Mouse (Mus musculus) lung, adult 18-20 months (tissue): ENCODE measurements around the gene Rin2.
A peak's percentile ranks its signal among the peaks of the same experiment; 100 is the strongest.

Source experiments
- DNase-seq, 2 experiments: peaks; one replicate each; pipeline ENCODE4 v3.0.0; 2022; ENCODE audit warnings: mixed read lengths in 2 of 2

Gene Rin2

DNA sequence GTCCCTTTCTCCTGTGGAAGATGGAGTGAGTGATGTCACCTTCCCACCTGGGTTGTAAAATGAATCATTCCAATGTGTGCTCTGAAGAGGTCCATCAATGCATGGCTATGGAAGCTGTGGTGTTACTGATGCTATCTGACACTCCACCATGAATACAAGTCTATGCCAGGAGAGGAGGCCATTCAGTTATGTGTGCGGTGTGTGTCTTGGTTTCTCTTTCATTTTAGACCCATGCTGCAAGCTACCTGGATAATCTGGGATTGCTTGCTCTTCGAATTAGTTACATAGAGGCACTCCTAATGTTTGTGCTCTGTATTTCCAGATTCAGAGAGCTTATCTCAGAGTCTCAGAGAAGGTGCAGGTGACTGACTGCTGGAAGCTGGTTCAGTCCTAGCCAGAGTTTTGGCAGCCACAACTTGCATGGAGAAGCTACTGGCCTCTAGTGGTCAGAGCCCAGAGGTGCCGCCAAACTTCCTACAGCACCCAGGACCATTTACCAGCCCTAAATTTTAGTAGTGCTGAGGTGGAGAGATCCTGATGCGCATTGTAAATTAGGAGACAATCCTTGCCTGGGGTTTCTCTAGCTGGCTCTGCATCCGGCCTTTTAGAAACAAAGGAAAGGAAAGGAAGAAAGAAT, 119.4 kb downstream of the Rin2 start:
- peak; percentile 63 to 73 for DNase-seq

DNA sequence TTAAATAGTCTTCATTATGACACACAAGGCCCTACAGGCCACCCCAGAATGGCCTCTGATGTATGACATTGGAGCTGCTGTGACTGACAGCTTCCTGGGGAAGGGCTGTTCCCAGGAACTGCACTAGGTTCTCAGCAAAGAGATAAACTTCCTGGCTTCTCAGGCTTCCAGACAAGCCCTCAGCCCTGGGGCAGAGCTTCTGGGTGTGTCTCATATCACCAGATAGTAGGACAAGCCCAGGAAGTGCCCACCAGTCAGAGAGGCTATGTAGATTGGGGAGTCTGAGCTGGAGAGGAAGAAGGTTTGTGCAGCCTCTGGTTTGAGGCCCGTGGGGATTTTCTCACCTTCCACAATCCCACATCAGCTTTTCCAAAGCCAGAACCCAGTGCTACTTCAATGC, 122.8 kb downstream of the Rin2 start:
- peak; percentile 71 to 86 for DNase-seq

DNA sequence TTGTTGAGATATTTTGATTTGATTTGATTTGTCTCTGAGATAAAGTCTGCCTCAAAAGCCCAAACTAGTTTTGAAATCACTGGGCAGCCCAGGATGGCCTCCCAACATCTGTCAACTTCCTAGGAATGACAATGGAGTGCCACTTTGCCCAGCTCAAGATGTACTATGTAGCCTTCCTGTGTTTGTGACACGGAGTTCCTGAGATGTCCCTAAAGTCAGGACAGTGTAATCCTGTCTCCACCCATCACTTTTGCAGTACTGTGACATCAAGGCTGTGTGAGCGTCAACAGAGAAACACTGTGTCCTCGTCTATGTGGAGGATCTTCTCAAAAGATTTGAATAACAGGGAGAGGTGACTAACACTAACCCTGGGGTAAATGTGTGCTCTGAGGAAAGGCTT, 123.9 kb downstream of the Rin2 start:
- peak; percentile 56 to 77 for DNase-seq

DNA sequence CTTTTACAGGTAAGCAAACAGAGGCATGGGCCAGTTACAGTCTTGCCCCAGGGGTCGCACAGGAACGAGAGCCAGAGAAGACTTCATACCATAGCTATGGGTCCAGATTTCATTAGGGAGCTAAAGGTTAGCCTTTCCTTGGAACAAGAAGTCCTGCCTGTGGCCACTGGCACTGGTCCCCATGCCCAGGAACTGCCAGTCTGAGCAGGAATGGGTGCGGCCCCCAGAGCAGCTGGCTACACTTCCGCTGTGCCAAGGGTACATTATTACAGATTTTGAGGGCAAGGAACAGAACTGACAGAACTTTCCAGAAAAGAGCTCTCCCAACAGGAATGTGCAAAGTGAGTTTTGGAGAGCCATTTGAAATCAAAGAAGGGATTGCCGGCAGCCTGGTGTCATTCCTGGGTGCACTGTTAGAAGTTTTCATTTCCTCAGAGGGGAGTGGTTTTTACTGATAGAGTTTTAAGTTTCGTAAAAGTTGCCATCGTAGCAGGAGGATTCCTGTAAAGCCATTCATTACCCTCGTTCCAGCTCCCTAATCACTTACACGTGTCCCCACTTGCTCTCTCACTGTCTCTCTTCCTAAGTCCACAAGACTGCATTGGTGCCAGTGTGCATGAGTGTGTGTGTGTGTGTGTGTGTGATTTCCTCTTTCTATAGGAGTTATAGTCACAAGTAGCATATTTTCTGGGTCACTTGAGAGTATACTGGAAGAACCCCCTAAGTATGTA, 126.5 kb downstream of the Rin2 start:
- peak; percentile 66 to 79 for DNase-seq

DNA sequence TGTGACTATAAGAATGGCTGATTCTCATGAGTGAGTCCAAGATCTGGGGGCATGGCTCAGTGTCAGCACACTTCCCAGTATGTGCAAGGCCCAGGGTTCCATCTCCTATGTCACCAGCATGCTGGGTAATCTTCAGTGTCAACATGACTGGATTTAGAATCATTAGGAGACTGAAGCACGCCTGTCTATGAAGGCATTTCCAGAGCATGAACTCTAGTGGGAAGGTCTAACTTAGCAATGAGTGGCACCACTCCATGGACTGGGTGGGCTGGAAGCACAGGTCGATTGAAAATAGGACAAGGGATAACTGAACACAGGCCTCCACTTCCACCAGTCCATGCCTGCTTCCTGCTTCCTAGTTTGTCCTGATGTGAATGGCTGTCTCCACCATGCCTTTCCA, 127.6 kb downstream of the Rin2 start:
- no peak for DNase-seq

DNA sequence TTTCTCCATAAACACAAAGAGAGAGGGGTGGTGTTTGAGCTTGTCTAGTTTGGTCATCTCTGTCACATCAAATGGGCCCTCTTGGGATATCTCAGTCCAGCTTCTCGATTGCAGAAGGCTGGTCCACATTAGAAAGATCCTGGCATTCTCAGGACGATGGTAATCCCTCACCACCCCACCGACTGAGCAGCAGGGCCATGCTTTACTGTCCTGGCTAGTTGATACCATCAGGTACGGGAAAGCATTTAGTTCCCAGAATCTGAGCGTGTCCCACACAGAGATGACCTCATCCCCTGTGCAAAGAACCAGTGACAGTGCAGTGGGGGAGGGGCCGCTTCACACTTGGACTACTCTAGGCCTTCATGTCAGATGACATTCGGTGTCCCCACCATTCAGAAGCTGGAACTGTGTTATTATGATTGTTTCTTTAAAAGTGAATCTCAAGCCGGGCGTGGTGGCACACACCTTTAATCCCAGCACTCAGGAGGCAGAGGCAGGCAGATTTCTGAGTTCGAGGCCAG, 128.9 kb downstream of the Rin2 start:
- DNase-seq, result peak in 1 of 2 experiments; percentile 55

DNA sequence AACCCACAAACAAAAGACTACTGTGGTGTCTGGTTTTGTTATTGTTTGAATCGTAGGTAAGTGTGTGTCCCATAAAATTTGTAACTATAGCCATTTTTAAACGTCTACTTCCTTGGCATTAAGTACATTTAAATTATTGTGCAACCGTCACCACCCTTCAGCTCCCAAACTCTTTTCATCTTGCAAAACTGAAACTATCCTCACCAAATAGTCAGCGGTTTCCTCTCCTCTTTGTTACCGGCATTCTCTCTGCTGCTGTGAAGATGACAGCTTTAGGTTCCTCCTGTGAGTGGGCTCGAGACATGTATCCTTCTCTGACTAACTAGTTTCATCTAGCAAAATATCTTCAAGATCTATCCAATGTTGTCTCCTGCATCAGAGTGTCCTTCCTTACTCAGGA, 129.5 kb downstream of the Rin2 start:
- no peak for DNase-seq

DNA sequence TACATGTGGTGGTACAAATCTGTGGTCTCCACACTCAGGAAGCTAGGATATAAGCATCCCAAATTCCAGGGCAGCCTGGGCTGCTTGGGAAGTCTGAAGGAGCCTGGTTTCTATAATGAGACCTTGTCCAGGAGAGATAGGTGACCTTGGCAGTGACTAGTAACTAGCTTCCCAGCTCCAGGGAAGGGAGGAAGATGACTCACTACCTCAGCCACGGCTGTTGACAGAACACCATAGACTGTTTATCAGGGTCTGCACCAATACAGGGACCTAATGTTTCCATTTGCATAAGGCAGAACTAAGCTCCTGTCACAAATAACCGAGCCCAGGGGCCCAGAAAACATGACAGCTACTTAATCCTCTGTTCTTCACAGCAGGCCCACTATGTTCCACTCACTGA, 132.3 kb downstream of the Rin2 start:
- no peak for DNase-seq

DNA sequence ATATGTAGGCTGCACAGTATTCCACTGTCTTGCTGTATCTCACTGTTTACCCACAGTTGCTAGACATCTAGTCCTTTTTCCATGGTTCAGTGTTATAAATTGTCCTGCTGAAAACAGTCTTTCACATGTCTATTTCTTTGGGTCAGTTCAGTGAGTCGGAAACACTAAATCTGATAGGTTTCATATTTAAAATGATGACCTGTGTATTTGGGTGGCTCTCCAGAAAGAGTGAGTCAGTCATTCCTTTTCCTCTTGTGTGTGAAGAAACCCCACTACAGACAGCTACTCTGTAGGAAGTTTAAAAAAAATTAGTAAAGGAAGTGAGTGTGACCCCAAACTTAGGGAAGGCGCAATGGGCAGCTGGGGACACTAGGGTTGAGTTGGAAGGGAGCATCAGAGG, 133.2 kb downstream of the Rin2 start:
- DNase-seq, result no peak

DNA sequence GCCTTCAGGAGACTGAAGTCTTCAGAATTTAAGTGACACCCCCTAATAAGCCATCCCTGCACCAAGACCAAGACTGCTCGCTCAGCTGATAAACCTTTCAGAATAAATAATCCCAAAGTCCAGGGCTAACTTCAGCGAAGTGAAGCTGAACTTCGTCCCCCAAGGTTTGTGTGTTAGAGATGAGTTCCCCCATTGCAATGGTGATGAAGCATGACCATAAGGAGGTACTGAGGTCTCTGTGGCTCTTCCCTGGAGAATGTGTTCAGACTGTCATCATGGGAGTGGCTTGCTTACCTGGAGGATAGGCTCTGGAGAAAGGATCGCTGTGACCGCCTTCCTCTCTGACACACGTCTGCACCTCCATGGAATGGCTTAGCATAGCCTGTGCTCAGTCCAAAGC, 133.7 kb downstream of the Rin2 start:
- no peak for DNase-seq

DNA sequence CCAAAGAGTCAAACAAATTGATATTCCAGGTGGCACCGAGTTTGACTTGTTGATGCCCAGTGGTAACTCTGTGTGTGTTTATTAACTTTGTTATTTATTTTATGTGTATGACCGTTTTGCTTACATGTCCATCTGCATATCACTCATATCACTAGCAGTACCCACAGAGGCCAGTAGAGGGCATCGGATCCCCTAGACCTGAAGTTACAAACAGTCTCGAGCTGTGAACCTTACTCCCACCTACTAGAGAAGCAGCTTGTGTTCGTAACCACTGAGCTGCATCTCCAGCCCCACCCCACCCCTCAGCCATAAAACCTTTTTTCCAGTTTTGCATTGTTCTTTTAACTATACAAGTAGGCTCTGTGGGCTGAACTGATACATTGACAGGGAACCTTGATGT, 135.7 kb downstream of the Rin2 start:
- peak in 1 of 2 experiments; percentile 34 for DNase-seq

DNA sequence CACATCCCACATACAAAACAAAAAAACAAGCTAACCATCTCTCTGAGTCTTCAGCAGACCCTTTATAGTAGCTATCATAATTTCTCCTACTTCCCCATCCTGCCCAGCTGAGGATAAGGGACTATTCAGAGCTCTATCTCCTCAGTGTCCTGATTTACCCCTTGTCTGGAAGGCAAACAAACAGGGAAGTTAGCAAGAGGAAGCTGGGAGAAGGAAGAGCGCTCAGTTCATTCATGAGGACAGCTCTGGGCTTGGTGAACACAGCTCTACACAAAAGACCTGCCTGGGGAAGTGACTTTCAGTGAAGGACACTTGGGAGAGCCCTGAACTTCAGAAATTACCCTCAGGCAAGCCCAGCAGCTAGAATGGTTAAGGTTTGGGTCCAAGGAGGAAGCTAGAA, 137.8 kb downstream of the Rin2 start:
- DNase-seq, result no peak

DNA sequence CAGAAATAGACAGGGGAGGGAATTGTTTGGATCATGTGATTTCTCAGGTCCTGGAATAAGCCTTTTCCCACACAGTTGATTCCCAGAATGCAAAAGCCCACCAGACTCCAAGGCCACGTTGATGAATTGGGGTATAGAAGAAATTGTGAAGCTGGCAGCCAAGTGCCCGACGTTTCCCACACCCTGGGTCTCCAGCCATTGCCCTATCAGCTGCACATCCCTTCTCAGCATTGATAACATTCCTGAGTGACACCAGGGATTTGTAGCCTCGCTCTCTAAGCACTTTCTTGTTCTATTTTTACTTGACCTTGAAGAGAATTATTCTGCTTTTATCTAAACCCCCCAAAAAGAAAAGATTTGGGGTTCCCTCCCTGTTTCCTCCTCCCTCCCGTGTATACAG, 142.2 kb downstream of the Rin2 start:
- no peak for DNase-seq

DNA sequence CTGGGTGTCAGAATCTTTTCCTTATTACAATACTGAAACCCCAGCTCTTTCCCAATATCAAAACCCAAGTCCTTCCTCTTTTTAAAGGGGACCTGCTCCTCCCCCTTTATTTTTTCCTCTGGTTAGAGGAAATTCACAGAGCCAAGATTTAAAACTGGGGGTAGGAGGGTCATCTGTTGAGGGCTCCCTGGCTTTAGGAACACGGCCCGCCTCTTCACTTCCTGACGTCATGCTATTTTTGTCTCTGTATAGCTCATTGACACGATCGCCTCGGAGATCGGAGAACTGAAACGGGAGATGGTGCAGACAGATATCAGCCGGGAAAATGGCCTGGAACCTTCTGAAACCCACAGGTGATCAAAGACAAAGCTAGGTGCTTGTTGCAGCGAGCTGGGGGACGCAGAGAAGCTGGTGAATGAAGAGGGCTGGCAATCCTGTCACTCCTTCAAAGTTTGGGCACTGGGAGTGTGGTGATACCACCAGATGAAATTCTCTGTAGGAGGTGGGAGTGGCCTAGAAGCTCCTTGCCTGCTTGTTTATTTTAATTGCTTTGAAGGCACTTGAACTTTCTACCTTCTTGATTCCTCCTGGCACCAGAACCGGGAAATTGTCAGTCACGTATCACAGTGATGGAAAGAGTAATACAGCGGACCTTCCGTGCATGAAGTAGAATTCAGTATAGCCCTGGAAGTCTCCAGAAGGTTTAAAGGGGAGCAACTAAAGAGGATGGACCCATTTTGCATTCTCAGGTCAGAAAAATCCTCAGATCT, 147.2 kb downstream of the Rin2 start:
- DNase-seq, result peak; percentile 62 to 64

DNA sequence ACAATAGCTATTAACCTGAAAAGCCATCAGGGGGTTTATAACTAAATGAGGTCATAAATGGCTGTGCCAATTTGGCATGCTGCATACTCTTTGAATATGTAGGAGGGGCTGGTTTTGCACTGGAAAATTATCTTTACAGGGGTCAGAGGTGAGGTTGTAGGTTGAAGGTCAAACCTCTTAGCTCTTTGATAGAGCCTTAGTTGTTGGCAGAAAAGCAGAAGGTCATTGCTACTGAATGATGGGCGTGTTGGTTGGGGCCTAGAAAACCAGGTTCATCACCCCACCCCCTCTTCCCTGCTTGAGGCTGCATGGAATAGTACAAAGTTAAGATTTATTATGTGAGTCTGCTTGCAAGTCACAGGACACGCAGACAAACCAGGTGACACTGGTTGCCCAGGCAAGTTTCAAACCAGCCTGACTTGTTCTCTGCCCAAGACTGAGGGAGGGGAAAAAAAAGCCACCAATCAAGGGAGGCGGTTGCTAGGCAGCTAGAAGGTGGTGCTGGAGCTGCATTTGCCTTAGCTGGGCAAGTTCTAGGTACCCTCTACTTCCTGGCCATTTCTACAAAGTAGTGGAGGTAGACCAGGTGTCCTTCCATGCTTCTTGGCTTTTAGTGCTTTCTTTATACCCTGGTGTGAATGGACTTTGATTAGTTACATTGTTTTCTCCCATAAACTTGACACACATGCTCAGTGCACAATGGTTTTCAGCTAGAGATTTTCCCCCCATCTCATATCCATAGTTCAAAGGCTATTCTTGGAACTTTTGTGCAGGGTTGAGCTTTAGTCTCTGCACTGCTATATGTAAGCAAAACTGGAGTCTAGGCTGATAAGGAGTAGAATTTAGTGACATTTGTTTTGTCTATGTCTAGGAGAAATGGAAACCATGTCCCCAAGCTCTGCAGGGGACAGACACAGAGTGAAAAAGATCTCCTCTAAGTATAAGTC, 148.0 kb downstream of the Rin2 start:
- peak; percentile 62 to 83 for DNase-seq

DNA sequence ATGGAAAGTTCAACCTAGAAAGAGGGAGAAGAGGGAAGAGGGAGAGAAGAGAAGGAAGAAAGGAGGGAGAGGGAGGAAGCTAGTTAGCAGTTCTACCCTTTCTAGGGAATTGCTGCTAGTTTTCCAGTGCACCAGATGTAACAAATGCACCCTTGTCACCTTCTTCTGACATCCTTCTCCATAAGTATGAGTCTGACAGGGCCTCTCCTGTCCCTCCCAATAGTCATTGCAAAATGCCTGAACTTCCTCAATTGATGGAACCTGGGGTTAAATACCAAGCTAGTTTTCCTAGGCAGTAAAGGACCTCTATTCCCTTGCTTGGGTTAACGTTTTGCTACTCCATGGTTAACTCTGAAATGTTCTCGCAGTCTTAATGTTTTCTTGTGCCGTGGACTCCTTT, 149.7 kb downstream of the Rin2 start:
- DNase-seq, result no peak

DNA sequence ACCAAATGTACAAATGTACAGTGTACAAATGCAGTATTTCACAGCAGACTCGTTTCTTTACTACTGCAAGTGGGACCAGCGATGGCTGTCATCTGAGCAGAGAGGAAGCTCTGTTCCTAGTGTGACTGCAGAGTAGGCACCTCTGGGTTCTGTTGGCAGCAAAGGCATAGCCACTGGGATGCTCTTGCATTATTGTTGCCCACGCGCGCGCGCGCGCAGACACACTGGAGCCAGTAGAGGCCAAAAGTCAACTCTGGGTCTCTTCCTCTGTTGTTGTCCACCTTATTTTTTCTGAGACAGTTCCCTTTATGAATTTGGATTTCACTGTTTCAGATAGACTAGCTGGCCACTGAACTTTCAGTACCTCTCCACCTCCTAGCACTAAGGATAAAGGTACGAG, 150.2 kb downstream of the Rin2 start:
- peak; percentile 42 to 47 for DNase-seq

DNA sequence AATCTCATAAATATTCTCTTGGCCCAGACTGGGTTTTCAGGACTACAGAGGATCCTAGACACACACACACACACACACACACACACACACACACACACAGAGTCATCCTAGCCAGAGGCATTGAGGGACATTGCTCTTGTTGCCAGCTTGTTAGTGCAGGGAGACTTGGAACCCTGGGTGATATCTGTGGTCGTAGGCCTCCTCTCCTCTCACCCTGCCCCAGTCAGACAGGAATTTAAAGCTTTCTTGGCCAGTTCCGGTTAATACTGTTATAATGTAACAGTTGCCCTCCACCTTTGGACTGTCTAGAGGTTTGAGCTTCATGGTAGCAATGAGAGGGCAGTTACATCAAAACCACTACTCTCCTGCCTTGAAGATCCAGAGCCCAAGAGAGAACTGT, 152.9 kb downstream of the Rin2 start:
- no peak for DNase-seq

DNA sequence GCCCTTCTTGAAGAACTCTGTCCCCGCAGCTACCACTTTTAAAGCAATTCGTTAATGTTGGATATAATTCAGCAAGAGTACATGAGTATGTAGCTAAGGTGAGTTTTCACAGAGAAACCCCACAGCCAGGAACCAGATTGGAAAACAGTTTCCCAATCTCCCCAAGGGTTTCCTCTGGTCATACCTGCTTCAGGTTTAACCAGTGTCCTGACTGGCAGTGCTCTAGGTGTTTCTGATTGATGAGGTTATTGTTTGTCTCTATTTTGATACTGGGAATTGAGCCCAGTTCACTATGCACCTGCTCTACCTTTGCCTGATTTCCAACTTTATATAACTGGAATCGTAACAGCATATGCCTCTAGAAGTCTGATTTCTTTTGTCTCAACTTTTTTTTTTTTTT, 153.6 kb downstream of the Rin2 start:
- no peak for DNase-seq

DNA sequence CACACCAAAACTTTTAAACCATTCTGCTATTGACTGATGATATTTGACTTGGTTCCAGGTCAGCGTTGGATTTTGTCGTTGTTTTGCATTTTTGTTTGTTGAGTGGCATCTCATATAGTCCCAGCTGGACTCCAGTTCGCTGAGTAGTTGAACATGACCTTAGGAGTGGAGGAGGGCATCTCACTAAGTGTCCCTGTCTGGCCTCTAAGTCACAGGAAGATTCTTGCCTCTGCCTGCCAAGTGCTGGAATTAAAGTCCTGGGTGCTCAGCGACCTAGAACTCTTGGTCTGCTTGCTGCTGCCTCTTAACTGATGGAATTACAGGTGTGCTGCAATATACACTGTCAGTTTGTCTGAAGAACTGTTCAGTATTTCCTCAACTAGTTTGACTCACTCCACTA, 154.2 kb downstream of the Rin2 start:
- DNase-seq, result no peak

DNA sequence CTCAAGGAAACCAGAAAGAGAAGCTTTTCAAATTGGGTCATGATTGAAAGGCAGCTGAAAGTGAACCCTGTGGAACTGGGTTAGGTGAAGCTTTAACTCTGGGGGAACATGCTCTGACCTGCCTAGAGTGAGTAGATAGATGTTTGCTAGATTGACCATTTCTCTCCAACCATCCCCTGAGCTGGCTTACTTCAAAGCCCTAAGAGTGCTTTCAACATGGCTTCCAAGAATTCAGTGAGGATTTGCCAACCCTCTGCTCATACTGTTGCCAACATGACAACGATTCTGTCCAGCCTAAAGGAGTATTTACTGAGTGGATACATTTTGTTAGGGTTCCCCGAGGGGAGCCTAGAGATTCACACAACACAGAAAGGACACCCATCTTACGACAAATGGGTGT, 155.4 kb downstream of the Rin2 start:
- DNase-seq, result no peak
